Mouse (Mus musculus) kidney, postnatal 14 days (tissue): ENCODE data around the gene Zdhhc19.
A peak's percentile ranks its signal among the peaks of the same experiment; 100 is the strongest.

Experiments used
- DNase-seq: peaks from one replicate; pipeline ENCODE4 v3.0.0; 2022; ENCODE audit warnings: mixed read lengths

Gene Zdhhc19

DNA sequence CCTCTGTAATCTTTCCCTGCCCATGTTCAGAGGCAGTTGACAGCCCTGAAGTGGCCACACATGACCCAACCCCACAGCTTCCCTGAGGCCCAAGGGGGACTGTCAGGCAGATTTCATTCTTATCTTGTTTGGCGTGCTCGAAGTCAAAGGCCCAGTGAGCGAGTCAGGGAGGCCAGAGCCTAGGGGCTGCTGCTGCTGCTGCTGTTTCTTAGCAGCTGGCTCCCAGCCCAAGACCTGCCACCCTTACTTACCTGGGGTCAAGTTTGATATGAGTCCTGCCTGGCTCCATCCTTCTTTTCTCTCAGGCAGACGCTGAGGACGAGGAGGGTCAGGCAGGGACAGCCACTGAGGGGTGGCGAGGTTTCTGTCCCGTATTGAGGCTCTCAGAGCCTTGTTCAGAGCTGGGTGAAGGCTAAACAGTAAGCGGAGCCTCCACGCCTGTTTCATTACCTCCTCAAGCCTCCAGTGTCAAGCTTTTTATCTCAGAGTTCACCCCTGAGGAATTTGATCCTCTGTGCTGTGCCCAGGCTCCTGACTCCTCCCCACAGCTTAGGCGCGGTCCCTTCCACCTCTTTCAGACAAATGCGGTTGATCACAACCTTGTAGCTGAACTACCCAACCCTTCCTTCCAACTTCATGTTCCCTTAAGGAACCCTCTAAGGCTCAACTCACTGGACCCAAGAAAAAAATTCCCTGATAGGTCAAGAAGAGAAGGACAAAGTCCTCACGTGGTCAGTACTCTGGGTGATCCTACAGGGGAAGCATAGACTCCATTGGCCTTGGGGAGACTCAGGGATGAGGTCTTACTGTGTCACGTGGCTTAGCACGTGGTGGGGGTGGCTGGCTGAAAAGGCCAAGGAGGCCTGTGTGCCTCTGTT, 8.6 kb upstream of the Zdhhc19 start, which contains the start of gene Slc51a:
TSS of gene Slc51a (minus strand) at position 646 of the 878 bp plus-strand sequence.
- peak; percentile 51 for DNase-seq

DNA sequence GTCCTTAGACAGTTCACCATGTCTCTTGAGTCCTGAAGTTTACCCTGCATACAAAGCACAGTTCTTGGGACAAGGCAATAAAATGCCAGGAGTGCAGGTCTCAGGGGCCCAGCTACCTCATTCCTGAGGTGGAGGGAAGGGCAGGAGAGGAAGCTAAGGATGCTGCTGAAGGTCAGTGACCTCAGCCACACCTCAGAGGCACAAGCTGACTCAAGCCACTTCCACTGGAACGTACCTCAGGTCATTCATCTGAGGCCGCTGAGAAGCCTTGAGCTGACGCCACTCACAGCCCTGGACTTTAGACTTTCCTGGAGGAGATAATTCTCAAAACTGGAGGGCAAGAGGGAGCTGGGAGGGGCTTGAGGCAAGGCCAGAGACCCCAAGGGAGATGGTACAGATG, 7.1 kb upstream of the Zdhhc19 start:
- peak; percentile 22 for DNase-seq

DNA sequence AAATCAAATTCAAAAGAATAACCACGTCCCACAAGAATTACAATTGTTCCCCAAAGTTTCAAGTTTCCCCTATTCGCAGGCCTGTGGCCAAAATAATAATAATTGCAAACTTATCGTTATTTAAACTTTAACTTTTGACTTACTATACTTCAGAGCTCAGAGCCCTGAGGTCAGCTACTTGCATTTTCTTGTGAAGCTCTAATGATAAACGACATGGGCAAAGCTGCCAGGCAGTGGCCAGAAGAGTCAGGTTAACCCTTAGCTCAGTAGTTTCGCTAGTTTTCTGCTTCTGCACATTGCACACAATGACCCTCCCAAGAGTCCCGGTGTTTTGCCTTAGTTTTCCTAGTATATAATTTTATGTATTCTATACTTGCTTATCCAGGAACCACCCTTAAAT, 1.7 kb upstream of the Zdhhc19 start:
- DNase-seq: peak; percentile 37

DNA sequence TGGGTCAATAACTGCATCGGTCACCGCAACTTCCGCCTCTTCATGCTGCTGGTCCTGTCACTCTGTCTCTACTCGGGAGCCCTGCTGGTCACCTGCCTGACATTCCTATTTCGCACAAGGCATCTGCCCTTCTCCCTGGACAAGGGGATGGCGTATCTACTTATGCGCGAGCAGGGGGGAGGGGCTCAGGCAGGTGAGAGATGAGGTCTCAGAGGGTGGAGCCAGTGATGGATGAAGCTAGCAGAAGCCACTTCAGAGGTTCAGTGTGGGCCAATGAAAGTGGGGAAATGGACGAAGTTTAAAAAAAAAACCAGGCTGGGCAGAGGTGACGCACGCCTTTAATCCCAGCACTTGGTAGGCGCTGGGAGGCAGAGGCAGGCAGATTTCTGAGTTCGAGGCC, 2.9 kb downstream of the Zdhhc19 start:
- DNase-seq: no peak

DNA sequence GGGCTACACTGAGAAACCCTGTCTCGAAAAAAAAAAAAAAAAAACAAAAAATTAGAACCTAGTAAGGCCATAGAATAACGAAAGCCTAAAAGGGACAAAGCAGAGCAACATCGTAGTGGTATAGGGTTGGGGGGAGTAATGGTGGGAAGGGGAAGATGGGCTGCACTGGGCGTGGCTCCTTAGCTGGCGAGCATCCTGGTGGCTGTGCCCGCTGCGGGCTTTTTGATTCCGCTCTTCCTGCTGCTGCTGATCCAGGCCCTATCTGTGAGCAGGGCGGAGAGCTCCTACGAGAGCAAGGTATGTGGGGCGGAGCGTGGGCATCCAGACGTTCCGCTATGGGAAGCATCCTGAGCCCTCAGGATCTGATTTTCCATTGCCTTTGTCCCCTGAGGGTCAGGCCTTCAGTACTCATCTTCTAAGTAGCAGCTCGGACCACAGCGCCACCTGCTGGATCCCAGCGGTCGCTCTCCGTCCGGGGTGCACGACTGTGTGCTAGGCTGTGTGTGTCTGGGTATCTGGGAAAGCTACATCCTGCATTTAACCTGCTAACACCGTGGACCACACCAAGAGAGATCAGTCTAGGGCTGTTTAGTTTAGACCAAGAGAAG, 3.5 kb downstream of the Zdhhc19 start:
- DNase-seq: peak; percentile 88

DNA sequence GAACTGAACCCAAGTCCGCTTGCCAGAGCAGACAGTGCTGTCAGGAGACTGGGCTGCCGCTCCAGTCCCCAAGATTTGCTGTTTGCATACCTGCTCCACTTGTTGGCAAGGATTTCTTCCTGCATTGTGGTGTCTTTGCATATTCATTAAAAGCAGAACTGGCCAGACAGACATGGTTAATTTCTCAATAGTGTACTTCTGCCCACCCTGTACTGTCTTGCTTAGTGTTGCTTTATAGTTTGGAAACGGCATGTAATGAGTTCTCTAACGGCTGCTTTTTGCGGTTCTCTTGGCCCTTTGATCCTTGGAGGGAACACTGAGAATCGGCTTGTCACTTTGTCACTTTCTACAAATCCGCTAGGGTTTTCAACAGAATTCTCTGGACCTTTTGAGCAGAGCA, 5.4 kb downstream of the Zdhhc19 start:
- no peak for DNase-seq

DNA sequence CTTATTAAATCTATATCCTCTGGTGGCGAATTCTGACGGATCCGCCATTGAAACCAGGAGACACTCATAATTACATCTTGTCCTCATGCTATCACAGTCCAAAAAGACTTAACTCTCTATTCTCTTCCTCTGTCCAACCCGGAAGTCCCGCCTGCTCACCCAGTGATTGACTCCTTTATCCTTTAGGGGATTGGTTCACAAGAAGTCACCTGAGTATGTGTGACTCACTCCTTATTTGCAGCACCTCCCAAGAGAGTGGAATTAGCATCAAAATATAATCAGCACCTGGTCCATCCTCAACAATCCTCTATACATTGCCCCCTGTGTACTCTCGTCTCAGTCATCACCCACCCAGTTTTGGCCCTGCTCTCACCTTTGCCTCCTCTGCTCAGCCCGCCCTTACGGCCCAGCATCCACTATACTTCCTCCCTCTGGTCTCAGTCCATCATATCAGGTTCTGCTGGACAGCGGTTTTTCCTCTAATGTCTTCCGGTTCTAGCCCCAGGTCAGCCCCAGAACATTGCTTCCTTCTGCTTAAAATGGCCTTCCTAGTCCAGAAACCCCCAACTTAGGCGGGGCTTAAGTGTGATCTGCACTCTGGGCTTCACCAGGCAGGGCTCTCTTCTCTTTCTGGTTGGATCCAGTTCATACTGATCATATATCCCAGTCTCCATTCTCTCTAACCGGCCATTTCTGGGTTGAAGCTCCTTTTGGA, 6.7 kb downstream of the Zdhhc19 start:
- DNase-seq: no peak

DNA sequence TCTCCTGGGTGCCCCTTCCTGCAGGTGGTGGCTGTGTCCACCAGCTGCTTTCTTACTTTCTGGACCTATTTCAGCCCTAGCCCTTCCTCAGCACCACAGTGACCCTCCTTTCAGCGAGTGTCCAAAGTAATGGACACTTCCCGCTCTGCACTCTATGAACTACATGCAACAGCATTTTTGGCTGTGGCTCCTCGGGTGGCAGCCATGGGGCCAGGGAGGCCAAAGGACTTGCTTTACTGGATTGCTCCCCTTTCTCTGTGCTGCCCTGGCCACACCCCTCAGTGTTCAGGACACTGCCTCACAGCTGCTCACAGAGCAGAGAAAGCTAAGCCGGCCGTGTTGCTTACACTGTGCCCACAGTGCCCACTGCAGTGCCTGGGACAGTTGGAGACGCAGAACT, 7.6 kb downstream of the Zdhhc19 start:
- no peak for DNase-seq

DNA sequence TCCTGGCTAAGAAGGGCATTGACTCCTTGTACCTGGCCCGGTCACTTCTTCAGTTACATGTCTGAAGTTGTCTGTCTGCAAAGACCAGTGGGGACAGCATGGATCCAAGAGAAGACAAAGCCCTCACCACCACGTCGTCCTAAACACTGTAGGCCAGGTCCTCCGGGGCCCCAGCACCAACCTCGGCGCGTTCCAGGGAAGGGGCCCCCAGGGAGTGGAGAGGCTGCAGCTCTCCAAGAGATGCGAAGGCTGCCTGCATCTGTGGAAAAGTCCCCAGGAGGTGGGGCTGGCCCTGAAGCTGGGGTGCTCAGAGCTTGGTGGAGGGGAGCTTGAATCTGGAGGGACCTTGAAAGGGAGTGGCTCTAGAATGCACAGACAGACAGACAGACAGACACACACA, 10.2 kb downstream of the Zdhhc19 start:
- no peak for DNase-seq

DNA sequence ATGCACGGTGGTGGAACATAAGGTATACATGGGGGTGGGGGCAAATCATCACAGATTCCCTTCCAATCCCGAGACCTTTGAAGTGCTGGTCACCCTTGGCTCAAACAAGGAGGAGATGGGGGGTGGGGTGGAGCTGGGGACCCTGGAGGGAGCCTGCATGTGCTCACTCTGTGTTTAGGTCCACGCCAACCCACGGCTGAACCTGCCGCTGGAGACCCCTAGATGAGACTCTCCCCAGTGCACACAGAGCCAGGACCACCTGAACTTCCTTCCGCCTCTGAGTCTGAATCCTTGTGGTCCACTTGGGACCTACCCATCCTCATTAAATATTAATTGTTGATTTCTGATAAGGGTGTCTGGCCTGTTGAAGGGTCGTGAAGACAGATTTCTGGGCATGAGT, 10.8 kb downstream of the Zdhhc19 start:
- DNase-seq: no peak

DNA sequence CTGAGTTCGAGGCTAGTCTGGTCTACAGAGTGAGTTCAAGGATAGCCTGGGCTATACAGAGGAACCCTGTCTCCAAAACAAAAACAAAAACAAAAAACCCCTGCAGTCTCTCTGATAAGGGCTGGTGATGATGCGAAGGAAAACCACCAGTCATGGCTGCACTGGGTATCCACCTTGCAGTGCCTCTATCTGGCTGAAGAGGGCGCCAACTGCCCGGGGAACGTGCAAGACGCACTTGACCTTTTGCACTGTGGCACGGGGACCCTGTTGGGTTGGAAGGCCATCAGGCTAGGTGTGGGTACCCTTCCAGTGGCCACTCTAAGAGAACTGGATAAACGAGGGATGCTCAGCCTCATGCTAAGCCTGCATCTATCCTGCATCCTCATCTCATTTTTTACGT, 11.3 kb downstream of the Zdhhc19 start:
- peak; percentile 45 for DNase-seq

DNA sequence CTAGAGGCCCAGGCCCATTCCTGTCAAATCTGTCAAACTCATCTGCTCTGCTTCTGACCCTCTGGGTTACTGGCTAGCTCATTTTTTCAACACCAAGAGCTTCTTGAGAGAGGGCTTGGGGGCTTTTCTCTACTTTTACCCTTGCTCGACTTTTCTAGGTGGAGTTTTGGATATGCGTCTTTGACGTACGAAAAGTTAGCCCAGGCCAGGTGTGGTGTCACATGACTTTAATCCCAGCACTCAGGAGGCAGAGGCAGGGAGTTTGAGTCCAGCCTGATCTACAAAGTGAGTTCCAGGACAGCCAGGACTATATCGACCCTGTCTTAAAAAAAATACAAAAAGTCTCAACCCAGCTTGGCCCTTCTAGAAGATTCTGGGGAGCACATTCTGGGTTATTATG, 12.0 kb downstream of the Zdhhc19 start:
- no peak for DNase-seq

DNA sequence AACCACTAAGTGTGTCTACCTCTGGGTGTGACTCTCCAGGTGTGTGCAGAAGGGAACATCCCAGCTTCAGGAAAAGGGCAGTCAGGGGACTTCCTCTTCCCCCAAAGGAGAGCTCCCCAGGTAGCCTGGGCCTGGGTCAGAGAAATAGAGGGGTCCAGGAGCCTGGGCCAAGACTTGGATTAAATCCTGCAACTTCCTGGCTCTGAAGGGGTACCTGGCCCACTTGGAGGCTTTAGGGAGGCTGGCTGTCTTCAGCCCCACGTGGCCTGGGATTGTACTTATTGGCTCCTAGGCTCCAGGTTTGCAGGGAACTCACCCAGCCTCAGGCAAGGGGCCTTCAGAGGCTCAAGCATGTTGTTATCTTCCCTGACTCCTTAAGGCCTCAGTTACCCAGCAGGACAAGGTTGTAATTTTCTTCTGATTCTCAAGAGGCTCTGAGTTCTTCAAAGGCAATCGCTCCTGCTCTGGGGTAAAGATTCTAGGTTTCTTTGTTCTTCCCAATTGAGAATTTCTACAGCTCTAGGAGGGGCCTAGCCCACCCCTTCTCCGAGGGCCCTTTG, 12.5 kb downstream of the Zdhhc19 start:
- no peak for DNase-seq

DNA sequence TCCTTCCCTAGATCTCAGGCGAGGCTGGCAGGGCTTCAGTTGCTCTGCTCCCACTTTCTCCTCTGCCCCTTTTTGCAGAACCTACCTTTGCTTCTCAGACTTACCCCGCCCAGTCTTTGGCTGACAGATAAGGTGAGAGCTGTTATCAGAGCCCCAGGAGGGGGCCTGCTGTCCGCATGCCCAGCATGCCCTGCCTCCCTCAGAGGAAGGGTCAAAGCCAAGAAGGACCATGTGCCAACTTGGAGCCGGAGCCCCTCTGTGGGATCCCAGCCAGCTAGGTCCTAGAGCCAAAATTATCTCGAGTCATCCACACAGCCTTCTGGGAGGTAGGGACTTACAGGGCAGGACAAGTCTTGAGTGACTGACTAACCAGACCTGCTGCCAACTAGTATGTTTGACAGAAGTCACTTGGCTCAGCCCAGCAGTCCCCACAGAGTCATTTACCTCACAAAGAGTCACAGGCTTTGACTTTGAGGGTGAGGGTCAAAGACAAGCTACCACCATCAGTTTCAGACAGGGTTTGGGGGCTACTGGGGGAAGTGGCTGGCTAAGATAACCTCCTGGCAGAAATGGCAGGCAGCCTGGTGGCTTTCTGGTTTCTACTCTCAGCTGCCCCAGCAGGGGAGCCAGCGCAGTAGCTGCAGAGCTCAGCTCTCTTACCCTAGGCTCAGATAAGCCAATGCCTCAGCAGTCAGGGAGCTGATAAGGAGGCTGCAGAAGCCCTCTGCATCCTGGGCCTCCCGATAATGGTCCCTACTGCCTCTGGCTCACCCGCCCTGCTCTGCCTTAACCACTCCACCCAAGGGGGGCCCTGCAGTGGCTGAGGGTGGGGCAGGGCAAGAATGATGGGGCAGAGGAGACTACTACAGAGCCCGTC, 13.2 kb downstream of the Zdhhc19 start:
- no peak for DNase-seq

DNA sequence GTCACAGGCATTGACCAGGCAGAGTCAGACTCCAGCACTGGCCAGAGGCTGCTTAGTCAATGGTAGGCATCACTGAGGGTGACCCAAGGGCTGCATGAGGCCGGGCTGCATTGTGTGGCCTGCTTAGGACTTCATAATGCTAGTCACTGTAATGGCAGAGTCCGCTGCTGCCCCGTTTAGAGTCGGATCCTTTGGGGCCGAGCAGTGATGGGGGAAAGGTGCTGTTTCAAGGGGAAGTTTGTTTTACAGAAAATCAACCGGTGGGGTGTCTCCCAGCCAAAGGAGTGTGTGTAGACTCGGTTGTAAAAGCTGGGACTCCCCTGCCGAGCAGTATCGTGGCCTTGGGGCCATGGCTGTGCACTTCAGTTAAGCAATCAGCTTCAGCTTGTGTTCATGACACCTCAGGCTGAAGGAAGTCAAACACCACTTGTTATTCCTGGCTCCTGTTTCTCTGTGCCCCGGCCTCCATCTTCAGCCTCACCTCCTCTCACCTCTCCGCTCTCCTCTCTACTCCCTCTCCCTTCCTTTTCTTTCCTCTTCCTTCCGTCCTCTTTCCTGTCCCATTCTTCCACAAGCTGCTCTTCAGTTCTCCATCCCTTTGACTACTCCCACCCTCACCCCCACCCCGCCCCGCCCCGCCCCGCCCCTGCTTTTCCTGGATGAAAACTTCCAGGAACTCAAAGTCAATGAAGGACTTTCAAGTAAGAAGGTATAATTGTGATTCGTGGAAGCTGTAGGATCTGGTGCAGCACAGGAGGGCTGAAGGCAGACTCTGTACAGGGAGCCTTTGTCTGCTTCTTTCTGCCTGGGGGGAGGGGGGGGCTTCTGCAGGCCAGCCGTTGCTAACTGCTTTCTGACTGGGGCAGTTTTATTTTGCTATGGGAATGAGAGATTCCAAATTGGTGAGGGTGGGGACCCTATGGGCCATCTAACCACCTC, 14.6 kb downstream of the Zdhhc19 start:
- DNase-seq: no peak

DNA sequence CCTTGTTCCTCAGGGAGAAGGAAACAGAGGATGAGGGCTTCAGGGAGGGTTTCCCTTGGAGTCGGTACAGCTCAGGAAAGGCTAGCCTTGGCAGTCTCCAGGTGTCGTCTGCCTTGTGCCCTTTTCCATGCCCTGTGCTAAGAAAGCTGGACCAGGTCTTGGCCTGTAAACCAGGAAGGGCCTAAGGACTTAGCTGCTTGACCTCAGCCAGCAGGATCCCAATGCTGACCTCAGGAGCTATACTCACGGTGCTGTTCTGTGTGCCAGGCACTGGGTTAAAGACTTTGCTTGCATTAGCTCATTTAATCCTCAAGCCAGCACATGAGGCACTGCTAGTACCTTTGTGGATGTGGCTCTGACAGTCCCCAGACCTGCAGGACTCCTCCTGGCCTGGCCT, 15.3 kb downstream of the Zdhhc19 start:
- DNase-seq: no peak

DNA sequence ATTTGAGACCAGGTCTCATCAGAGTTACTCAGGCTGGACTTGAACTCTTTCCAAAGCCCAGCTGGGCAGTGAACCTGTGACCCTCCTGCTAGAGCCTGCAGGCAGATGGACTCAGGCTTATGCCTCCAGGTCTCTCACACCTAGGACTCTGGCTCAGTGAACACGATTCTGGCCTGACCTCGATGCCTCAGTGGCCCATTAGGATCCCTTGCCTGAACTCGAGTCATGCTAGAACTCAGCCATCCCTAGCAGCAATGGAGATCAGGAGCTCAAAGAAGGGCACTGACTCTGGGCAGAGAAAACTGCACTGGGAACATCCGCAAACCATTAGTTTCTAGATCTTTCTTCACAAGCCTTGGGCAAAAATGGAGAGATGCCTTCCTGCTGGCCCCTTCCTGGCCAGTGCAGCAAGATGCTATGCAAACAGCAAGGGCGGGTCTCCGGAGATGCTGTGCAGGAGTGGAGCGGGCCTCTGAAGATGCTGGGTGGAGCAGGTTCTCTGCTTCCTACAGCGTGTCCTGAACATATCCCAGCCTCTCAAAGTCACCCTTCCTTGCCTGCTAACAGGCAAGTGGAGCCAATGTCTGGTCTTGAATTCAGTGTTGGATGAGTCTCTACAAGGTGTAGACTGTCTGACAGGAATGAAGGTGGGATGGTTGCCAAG, 15.9 kb downstream of the Zdhhc19 start:
- DNase-seq: no peak

DNA sequence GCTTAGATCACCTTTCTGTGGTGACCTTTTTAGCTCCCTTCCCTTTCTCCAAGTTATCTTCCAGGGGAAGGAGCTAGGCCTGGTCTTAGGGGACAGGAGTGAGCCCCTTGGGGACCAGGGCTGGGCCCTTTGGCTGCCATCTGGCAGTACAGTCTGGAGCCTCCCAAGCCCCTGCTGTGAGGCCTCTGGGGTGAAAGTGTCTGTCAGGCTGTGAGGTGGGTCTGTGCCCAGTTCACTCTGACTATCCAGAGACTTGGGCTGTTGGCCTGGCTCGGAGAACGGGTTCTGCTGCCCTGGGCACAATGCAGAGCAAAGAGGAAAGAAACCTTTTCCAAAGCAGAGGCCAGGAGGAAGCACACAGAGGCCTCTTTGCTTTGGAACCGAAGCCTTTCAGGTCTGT, 16.9 kb downstream of the Zdhhc19 start:
- no peak for DNase-seq

DNA sequence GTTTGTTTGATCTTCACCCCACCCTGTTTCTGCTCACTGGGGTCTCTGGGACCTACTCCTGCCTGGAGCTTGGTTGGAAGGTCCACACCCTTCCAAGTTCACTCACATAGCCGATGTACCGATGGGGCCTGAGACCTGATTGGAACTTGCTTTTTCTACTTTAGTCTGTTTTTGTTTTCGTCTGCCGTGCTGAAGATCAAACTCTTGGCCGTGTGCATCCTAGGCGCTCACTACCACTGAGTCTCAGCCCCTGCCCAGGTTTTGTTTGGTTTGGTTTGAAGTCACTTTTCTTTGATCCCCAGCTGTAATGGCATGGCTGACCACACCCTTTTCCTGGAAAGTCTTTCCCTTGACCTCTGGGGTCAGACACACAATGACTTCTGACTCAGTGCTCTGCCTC, 17.3 kb downstream of the Zdhhc19 start:
- no peak for DNase-seq

DNA sequence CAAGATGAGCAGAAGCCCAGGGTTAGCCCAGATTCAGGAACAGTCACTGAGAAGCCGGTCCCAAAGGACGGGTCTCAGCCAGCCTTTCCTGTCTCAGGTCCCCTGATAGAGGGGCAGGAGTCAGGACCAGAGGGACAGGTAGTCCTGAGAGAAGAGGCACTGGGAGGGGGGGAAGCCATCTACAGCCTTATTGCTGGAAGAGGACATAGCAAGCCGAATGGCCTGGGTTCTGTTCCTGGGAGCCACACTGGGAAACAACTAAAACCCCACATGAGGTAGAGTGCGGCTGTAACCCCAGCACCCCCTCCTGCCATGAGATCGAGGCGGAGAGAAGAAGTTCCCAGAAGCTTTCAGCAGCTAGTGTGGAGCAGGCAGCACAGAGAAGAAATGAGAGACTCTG, 17.9 kb downstream of the Zdhhc19 start:
- no peak for DNase-seq
